Mouse (Mus musculus): Measurements from ENCODE around the gene Igfbp2.

Igfbp2 gene

DNA sequence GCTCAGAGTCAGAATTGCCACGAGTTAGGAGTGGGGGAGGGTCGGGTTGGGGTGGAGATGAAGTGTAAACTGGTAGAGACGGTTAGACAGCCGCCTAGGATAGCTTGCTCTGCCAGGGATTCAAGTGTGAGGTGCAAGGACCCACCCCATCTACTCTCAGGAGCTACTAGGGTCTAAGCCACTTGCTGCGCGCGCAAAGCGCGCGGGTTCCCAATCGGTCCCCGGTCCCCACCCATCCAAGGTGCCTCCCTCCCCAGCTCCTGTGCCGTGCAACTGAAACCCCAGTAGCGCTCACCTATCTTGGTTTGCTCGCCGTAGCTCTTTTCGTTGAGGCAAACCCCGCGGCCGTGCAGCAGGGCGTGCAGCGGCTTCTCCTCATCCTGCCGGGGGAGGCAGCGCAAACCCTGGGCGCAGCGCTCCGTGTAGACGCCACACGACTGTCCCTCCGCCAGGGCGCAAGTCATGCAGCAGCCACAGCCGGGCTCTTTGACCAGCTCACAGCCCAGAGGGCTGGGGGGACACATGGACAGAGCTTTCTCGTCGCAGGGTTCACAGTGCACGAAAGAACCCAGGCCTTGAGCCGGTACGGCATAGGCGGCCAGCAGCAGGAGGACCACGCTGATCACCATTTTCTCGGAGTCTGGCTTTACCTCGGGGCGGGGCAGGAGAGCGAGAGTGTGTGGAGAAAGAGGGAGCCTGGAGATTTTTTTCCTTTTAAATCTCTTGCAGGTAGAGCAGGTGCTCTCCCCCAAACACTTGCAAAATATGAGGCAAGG, 49.4 kb downstream of the Igfbp2 start:
- peak; percentile 59 for DNase-seq

- peak; percentile 85 for DNase-seq
Observed at GRCm38 (mm10) chr1:72874287-72875211, 50.2 kb downstream of the Igfbp2 start, which contains the start of gene Igfbp5. Igfbp5 (minus strand) TSS chr1:72874884.

- DNase-seq = no peak
Observed at GRCm38 (mm10) chr1:72875708-72876107, 51.4 kb downstream of the Igfbp2 start.

DNA sequence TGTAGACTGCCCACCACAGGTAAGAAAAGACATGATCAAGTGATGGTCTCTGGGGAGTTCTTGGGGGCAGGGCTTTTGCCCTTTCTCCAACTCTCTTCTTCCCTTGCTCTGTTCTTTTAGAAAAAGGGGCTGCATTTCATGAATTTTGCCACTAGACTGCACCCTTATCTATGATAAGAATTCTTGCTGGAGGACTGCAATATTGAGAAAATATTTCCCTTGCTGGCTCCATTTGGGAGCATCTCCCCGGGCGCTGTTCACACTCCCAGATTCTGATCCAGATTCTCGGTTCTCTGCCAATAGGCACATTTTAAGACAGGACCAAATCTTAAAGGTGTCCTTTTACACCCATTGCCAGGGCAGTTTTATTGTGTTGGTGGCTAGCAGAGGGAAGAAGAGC, 51.8 kb downstream of the Igfbp2 start:
- DNase-seq = no peak

- no peak for DNase-seq
Observed at GRCm38 (mm10) chr1:72877892-72878291, 53.6 kb downstream of the Igfbp2 start.

- DNase-seq = no peak
Observed at GRCm38 (mm10) chr1:72878473-72879318, 54.4 kb downstream of the Igfbp2 start.

DNA sequence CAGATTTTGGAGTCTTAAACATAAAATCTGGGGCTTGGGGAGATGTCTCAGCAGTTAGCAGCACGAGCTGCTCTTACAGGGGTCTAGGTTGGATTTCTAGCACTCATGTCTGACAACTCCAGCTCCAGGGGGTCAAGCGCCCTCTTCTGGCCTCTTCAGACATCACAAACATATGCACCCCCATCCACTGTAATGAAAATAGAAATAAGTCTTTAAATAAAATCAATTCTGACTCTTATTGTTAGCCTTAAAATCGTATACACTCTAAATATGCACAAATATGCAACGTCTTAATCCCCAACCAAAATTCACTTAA, 55.0 kb downstream of the Igfbp2 start:
- no peak for DNase-seq

DNA sequence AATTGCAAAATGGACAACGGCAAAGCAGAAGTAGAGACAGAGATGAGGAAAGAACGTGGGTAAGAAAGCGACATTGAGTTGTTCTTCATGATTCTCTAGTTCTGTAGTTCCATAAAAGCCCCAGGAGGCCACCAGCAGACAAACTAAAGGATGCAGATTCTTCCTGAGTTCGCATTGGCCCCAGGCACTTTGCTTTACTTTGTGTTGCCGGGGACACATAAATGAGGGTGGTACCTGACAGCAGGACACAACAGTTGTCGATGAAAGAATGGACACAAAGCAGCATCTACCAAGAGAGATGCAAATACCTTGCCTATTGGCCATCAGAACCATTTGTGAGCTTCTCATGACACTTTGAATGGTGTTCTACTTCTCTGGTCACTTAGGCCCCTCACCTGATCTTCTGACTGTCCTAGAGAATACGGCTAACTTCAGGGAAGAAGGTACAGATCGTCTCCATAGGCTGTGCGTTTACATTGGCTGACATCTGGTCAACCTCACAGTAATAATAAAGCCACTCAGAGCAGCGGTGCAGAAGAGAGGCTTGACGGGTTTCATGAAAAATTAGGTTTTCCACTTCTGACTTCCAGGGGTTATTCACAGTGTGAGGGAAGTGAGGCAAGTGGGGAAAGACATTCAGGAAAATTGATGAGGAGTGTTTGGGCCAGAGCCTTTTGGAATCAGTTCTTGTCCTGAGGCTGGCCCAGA, 61.0 kb downstream of the Igfbp2 start:
- DNase-seq = no peak

DNA sequence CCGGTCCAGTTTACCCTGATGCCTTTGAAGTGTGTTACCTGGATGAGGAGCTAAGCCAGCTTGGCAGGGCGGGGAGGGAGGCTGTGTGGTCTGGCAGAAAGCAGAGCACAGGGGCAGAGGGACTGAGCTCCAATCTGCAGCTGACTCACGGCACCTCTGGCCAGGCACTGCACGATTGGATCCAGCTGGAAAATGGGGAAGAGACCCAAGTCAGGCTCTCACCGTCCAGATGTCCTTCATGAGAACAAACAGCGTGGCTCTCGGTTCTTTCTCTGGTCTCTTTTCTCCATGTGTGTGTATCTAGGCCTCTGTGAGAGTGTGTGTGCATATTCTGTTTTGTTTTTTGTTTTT, 61.5 kb downstream of the Igfbp2 start:
- DNase-seq = no peak

GRCm38 (mm10) chr1:72887910-72888309, 63.6 kb downstream of the Igfbp2 start:
- DNase-seq = no peak

DNA sequence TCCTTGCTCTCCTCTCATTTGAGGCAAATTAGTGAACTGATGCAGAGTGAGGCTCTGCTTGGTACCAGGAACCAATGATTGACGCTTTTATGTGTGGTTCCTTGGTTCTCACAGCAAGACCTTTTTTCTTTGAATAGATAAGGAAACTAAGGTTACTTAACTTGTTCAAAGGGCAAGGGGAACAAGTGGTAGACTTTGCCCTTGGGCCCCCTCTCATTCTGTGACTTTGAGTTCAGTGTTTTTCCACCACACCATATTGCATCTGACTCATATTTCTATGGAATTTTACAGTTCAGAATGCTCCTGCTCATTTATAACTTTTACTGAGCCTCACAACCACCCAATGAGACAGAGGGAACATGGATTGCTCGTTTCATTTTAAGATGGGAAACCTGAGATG, 71.5 kb downstream of the Igfbp2 start:
- DNase-seq = no peak

Data from right cerebral cortex, postnatal 4 days (tissue).